Mouse (Mus musculus): ENCODE measurements around the gene Vps26c. TPM values are rescaled to one million over a fixed set of nuclear protein-coding genes. Genes with fewer than 3 reads are reported as not detected.
"Not testable (repeated sequence)": the region's sequence is repeated elsewhere in the genome, so short reads cannot be mapped to it uniquely, and the experiment has no call there.

Gene Vps26c
- polyA plus RNA-seq, 1 experiment from 2014 or later, result 66.0 TPM

GRCm38 (mm10) chr16:94517606-94518005 is 9.0 kb downstream of the Vps26c start:
- WGBS, result 93% methylated on average over 2 of the region's 2 CpGs

GRCm38 (mm10) chr16:94509983-94510382 is 16.6 kb downstream of the Vps26c start:
- H3K27me3 ChIP-seq, result no peaks in the 10 kb centered on the region
- H3K9ac ChIP-seq, result no peak overlapping the region
- H3K4me3 ChIP-seq, result no peak overlapping the region
- 0 out of 2 replicates have a peak, but pooled peaks cover under 1% of the 10 kb centered on the region for H3K4me1 ChIP-seq
- H3K36me3 ChIP-seq (ENCODE audit: poor library complexity, severe bottlenecking), result peaks cover 42% of the 10 kb centered on the region
- WGBS, result 77% methylated on average over 2 of the region's 2 CpGs
- H3K4me2 ChIP-seq, result no peak overlapping the region
- ATAC-seq, result no peak
- H3K27ac ChIP-seq, result no peak overlapping the region
- no peaks in the 10 kb centered on the region for H3K9me3 ChIP-seq (replicated peaks)

More at GRCm38 (mm10) chr16:94517606-94518005, 9.0 kb downstream of the Vps26c start:
- H3K4me2 ChIP-seq, result no peak overlapping the region
- no peak overlapping the region for H3K27ac ChIP-seq
- peaks cover 9% of the 10 kb centered on the region; the same call in 1 of the 2 replicates for H3K4me1 ChIP-seq
- no peak overlapping the region for H3K9ac ChIP-seq
- ATAC-seq, result no peak
- no peaks in the 10 kb centered on the region for H3K36me3 ChIP-seq (ENCODE audit: poor library complexity, severe bottlenecking)
- no peaks in the 10 kb centered on the region for H3K9me3 ChIP-seq (replicated peaks)
- no peaks in the 10 kb centered on the region for H3K27me3 ChIP-seq
- no peak overlapping the region for H3K4me3 ChIP-seq

GRCm38 (mm10) chr16:94508769-94509168 is 17.9 kb downstream of the Vps26c start:
- no peak overlapping the region for H3K4me2 ChIP-seq
- WGBS, result 93% methylated on average over 8 of the region's 8 CpGs
- H3K4me3 ChIP-seq, result no peak overlapping the region
- no peak overlapping the region for H3K9ac ChIP-seq
- ATAC-seq, result no peak
- H3K4me1 ChIP-seq, result no peaks in the 10 kb centered on the region
- H3K36me3 ChIP-seq (ENCODE audit: poor library complexity, severe bottlenecking), result peaks cover 54% of the 10 kb centered on the region
- no peaks in the 10 kb centered on the region for H3K9me3 ChIP-seq (replicated peaks)
- no peaks in the 10 kb centered on the region for H3K27me3 ChIP-seq
- H3K27ac ChIP-seq, result no peak overlapping the region

- Histone ChIP-seq H3K4me2 (no peak overlapping the region), H3K27ac (no peak overlapping the region), H3K9ac (no peak overlapping the region), H3K27me3 (no peaks in the 10 kb centered on the region), H3K4me1 (no peaks in the 10 kb centered on the region), H3K36me3 (ENCODE audit: poor library complexity, severe bottlenecking) (peaks cover 70% of the 10 kb centered on the region), H3K9me3 (replicated peaks) (no peaks in the 10 kb centered on the region), H3K4me3 (no peak overlapping the region)
- no peak for ATAC-seq
- WGBS, result 91% methylated on average over 2 of the region's 2 CpGs
Observed at GRCm38 (mm10) chr16:94507071-94507470, 19.6 kb downstream of the Vps26c start.

GRCm38 (mm10) chr16:94504192-94504591 is 22.4 kb downstream of the Vps26c start:
- Histone ChIP-seq H3K4me1 (no peaks in the 10 kb centered on the region), H3K9me3 (replicated peaks) (no peaks in the 10 kb centered on the region), H3K4me3 (no peak overlapping the region), H3K9ac (no peak overlapping the region), H3K27me3 (no peaks in the 10 kb centered on the region), H3K36me3 (ENCODE audit: poor library complexity, severe bottlenecking) (peaks cover 75% of the 10 kb centered on the region), H3K27ac (no peak overlapping the region), H3K4me2 (no peak overlapping the region)
- 94% methylated on average over 5 of the region's 5 CpGs for WGBS
- ATAC-seq, result no peak

- 83% methylated on average over 5 of the region's 5 CpGs for WGBS
- H3K4me3 ChIP-seq, result no peak overlapping the region
- 0 out of 2 replicates have a peak, but pooled peaks have one; percentile 38 for ATAC-seq
- H3K9ac ChIP-seq, result no peak overlapping the region
- no peak overlapping the region for H3K4me2 ChIP-seq
- H3K27me3 ChIP-seq, result no peaks in the 10 kb centered on the region
- H3K4me1 ChIP-seq, result no peaks in the 10 kb centered on the region
- H3K36me3 ChIP-seq (ENCODE audit: poor library complexity, severe bottlenecking), result peaks cover 67% of the 10 kb centered on the region
- H3K27ac ChIP-seq, result no peak overlapping the region
- H3K9me3 ChIP-seq (replicated peaks), result no peaks in the 10 kb centered on the region
Observed at GRCm38 (mm10) chr16:94497911-94498310, 28.7 kb downstream of the Vps26c start.

GRCm38 (mm10) chr16:94497176-94497575 is 29.5 kb downstream of the Vps26c start:
- H3K4me2 ChIP-seq; H3K9ac ChIP-seq; H3K27ac ChIP-seq; H3K4me1 ChIP-seq; H3K27me3 ChIP-seq; ATAC-seq; H3K9me3 ChIP-seq (replicated peaks); H3K4me3 ChIP-seq: not testable (repeated sequence)
- H3K36me3 ChIP-seq (ENCODE audit: poor library complexity, severe bottlenecking), result peaks cover 62% of the 10 kb centered on the region
- 96% methylated on average over 7 of the region's 7 CpGs for WGBS

- Histone ChIP-seq H3K4me3 (no peak overlapping the region), H3K4me2 (no peak overlapping the region), H3K4me1 (no peaks in the 10 kb centered on the region), H3K27ac (no peak overlapping the region), H3K9ac (no peak overlapping the region), H3K9me3 (replicated peaks) (no peaks in the 10 kb centered on the region), H3K36me3 (ENCODE audit: poor library complexity, severe bottlenecking) (no peaks in the 10 kb centered on the region), H3K27me3 (no peaks in the 10 kb centered on the region)
- no peak for ATAC-seq
- 94% methylated on average over 5 of the region's 5 CpGs for WGBS
Observed at GRCm38 (mm10) chr16:94489326-94489725, 37.3 kb downstream of the Vps26c start.

GRCm38 (mm10) chr16:94487341-94487740 is 39.3 kb downstream of the Vps26c start:
- Histone ChIP-seq H3K4me1 (no peaks in the 10 kb centered on the region), H3K27ac (no peak overlapping the region), H3K9me3 (replicated peaks) (no peaks in the 10 kb centered on the region), H3K9ac (no peak overlapping the region), H3K4me3 (no peak overlapping the region), H3K4me2 (no peak overlapping the region), H3K27me3 (no peaks in the 10 kb centered on the region), H3K36me3 (ENCODE audit: poor library complexity, severe bottlenecking) (no peaks in the 10 kb centered on the region)
- no peak for ATAC-seq
- 86% methylated on average over 5 of the region's 5 CpGs for WGBS

GRCm38 (mm10) chr16:94484752-94485535 is 41.7 kb downstream of the Vps26c start:
- ATAC-seq, result no peak
- whole genome bisulfite sequencing, result 84% methylated on average over 11 of the region's 11 CpGs
- H3K36me3 ChIP-seq (ENCODE audit: poor library complexity, severe bottlenecking), result no peaks in the 10 kb centered on the region

GRCm38 (mm10) chr16:94473086-94473822 is 53.4 kb downstream of the Vps26c start:
- peak; percentile 56 for ATAC-seq
- Histone ChIP-seq H3K27ac (peak overlapping the region; percentile 93), H3K4me1 (peaks cover 22% of the 10 kb centered on the region), H3K4me3 (no peak overlapping the region), H3K36me3 (ENCODE audit: poor library complexity, severe bottlenecking) (peaks cover 47% of the 10 kb centered on the region), H3K9ac (no peak overlapping the region), H3K4me2 (no peak overlapping the region), H3K9me3 (replicated peaks) (no peaks in the 10 kb centered on the region), H3K27me3 (no peaks in the 10 kb centered on the region)
- WGBS, result 75% methylated on average over 11 of the region's 11 CpGs

More at GRCm38 (mm10) chr16:94484752-94485535, 41.7 kb downstream of the Vps26c start:
- Histone ChIP-seq H3K9ac (no peak overlapping the region), H3K27me3 (no peaks in the 10 kb centered on the region), H3K9me3 (replicated peaks) (no peaks in the 10 kb centered on the region), H3K4me1 (no peaks in the 10 kb centered on the region), H3K4me3 (no peak overlapping the region), H3K4me2 (no peak overlapping the region), H3K27ac (no peak overlapping the region)

- H3K4me1 ChIP-seq, result peaks cover 22% of the 10 kb centered on the region
- ATAC-seq, result peak; percentile 90
- H3K4me2 ChIP-seq, result no peak overlapping the region
- 31% methylated on average over 8 of the region's 8 CpGs for WGBS
- peaks cover 51% of the 10 kb centered on the region for H3K36me3 ChIP-seq (ENCODE audit: poor library complexity, severe bottlenecking)
- no peak overlapping the region for H3K4me3 ChIP-seq
- no peaks in the 10 kb centered on the region for H3K9me3 ChIP-seq (replicated peaks)
- no peaks in the 10 kb centered on the region for H3K27me3 ChIP-seq
- peak overlapping the region; percentile 93 for H3K27ac ChIP-seq
- H3K9ac ChIP-seq, result peak overlapping the region; percentile 27; the same call in 1 of the 2 replicates
Observed at GRCm38 (mm10) chr16:94472515-94472951, 54.1 kb downstream of the Vps26c start.

Measured in forebrain, embryonic 13.5 days (tissue).